Mouse (Mus musculus): ENCODE data around the gene 2410004B18Rik.

GRCm38 (mm10) chr3:145947539-145948204 lies 9.9 kb downstream of the 2410004B18Rik start:
- TF ChIP-seq CHD2 (IDR thresholded peaks at IDR 0.05; ENCODE audit: low read depth, low read length), result no peak
- no peak for TF ChIP-seq ZC3H11A (IDR thresholded peaks at IDR 0.05; ENCODE audit: borderline replicate concordance, low read depth, low read length)
- no peak for TF ChIP-seq MAFK (IDR thresholded peaks at IDR 0.05; ENCODE audit: insufficient read depth, low read depth, low read length)
- no peak for TF ChIP-seq ZNF384 (IDR thresholded peaks at IDR 0.05; ENCODE audit: low read depth, low read length)

Data from ES-E14 (cell line).